Mouse (Mus musculus) limb, embryonic 14.5 days (tissue): Measurements from ENCODE around the gene Selenos. TPM values are rescaled to one million over a fixed set of nuclear protein-coding genes. Genes with fewer than 3 reads are reported as not detected.

Experiments
- ATAC-seq: fragments of 200-750 bp; cut with Nextera tagmentation; 2 replicates; pipeline ENCODE4 v1.8.0; 2017; ENCODE audit warnings: low read depth, moderate number of reproducible peaks, moderate TSS enrichment; ENCODE audit not compliant: low FRiP score
- DNase-seq: peaks from one replicate; pipeline ENCODE4 v3.0.0-alpha.2; 2015; ENCODE audit warnings: low spot score
- H3K27ac ChIP-seq: fragments of 300-500 bp; sonication (generic); replicated peaks from 2 replicates; pipeline ENCODE4 v1.5.1; 2014; ENCODE audit warnings: low read depth, mild to moderate bottlenecking, low read length, moderate library complexity, mixed read lengths
- H3K27me3 ChIP-seq: fragments of 300-500 bp; sonication (generic); 2 replicates; pipeline ENCODE4 v1.6.1; 2014; ENCODE audit warnings: low read length, mixed read lengths; ENCODE audit not compliant: control insufficient read depth, insufficient read depth
- H3K36me3 ChIP-seq: fragments of 300-500 bp; sonication (generic); 2 replicates; pipeline ENCODE4 v1.6.1; 2014; ENCODE audit warnings: mild to moderate bottlenecking, low read length, moderate library complexity, mixed read lengths; ENCODE audit not compliant: control insufficient read depth, insufficient read depth
- H3K4me1 ChIP-seq: fragments of 300-500 bp; sonication (generic); 2 replicates; pipeline ENCODE4 v1.6.1; 2014; ENCODE audit warnings: antibody characterized with exemption, low read length, mixed read lengths; ENCODE audit not compliant: control insufficient read depth, insufficient read depth
- H3K4me2 ChIP-seq: fragments of 300-500 bp; sonication (generic); replicated peaks from 2 replicates; pipeline ENCODE4 v1.6.1; 2014; ENCODE audit warnings: low read depth, mild to moderate bottlenecking, low read length, moderate library complexity; ENCODE audit not compliant: severe bottlenecking
- H3K4me3 ChIP-seq: fragments of 300-500 bp; sonication (generic); replicated peaks from 2 replicates; pipeline ENCODE4 v1.5.1; 2014; ENCODE audit warnings: low read length
- H3K9ac ChIP-seq: fragments of 300-500 bp; sonication (generic); 2 replicates; pipeline ENCODE4 v1.6.1; 2014; ENCODE audit warnings: mild to moderate bottlenecking, low read depth, low read length, moderate library complexity; ENCODE audit not compliant: severe bottlenecking
- H3K9me3 ChIP-seq: fragments of 300-500 bp; sonication (generic); 2 replicates; pipeline ENCODE4 v1.6.1; 2016; ENCODE audit warnings: low read length; ENCODE audit not compliant: control insufficient read depth
- POLR2A ChIP-seq: fragments of 200-500 bp; IDR thresholded peaks from 2 replicates; pipeline ENCODE4 v1.8.0; 2012; ENCODE audit warnings: inconsistent platforms, mild to moderate bottlenecking, moderate library complexity, borderline replicate concordance; ENCODE audit not compliant: insufficient read depth, insufficient read length; ENCODE audit errors: extremely low read depth
- WGBS: fragments of 180-500 bp; shearing (Covaris S2); extraction: QIAGEN DNeasy Blood & Tissue Kit; methylation state at CpG from one replicate; pipeline ENCODE4 v1.1.7; 2014; 5-methylcytosine and 5-hydroxymethylcytosine counted together
- polyA plus RNA-seq, 2 experiments: library from polyadenylated mRNA; depleted of rRNA in 1 of 2; stranded (reverse) in 1 of 2; unstranded in 1 of 2; fragments of >200 nt; fragmentation: Nextera tagmentation in 1 of 2; extraction: Ambion mirVana in 1 of 2; gene quantifications; 2 replicates each; pipeline versions ENCODE4 v1.2.1 to v1.2.3; 2012 to 2014

Gene Selenos
- polyA plus RNA-seq, 2 experiments: 113 to 139 TPM

GRCm38 (mm10) chr7:66088077-66088476, 8.6 kb downstream of the Selenos start:
- TF ChIP-seq POLR2A: no peak
- Histone ChIP-seq H3K27me3 (no peaks in the 10 kb centered on the region), H3K4me3 (no peak overlapping the region), H3K9ac (no peak overlapping the region), H3K36me3 (peaks cover 91% of the 10 kb centered on the region), H3K4me2 (no peak overlapping the region), H3K4me1 (no peaks in the 10 kb centered on the region), H3K27ac (no peak overlapping the region), H3K9me3 (no peaks in the 10 kb centered on the region)
- no peak for ATAC-seq
- WGBS: 90% methylated on average over 2 of the region's 2 CpGs
- no peak for DNase-seq

- no peak for TF ChIP-seq POLR2A
- ATAC-seq (no peak), DNase-seq (no peak)
- no peak overlapping the region for H3K9ac ChIP-seq
- no peak overlapping the region for H3K4me3 ChIP-seq
- H3K27me3 ChIP-seq: no peaks in the 10 kb centered on the region
- WGBS: 88% methylated on average over 11 of the region's 11 CpGs
- no peaks in the 10 kb centered on the region for H3K9me3 ChIP-seq
- H3K4me2 ChIP-seq: no peak overlapping the region
- peaks cover 65% of the 10 kb centered on the region for H3K36me3 ChIP-seq
- no peak overlapping the region for H3K27ac ChIP-seq
- no peaks in the 10 kb centered on the region for H3K4me1 ChIP-seq
Observed at GRCm38 (mm10) chr7:66090676-66091190, 11.3 kb downstream of the Selenos start.

- H3K4me2 ChIP-seq: no peak overlapping the region
- H3K36me3 ChIP-seq: peaks cover 58% of the 10 kb centered on the region
- ATAC-seq (no peak), DNase-seq (no peak)
- WGBS: 85% methylated on average over 7 of the region's 7 CpGs
- no peak for TF ChIP-seq POLR2A
- no peak overlapping the region for H3K4me3 ChIP-seq
- H3K9ac ChIP-seq: no peak overlapping the region
- no peak overlapping the region for H3K27ac ChIP-seq
- H3K27me3 ChIP-seq: no peaks in the 10 kb centered on the region
- no peaks in the 10 kb centered on the region for H3K9me3 ChIP-seq
- no peaks in the 10 kb centered on the region for H3K4me1 ChIP-seq
Observed at GRCm38 (mm10) chr7:66091553-66091952, 12.1 kb downstream of the Selenos start.

GRCm38 (mm10) chr7:66092656-66093055, 13.2 kb downstream of the Selenos start:
- peaks cover 47% of the 10 kb centered on the region for H3K36me3 ChIP-seq
- no peaks in the 10 kb centered on the region for H3K27me3 ChIP-seq
- H3K4me3 ChIP-seq: no peak overlapping the region
- no peak for TF ChIP-seq POLR2A
- H3K4me2 ChIP-seq: no peak overlapping the region
- ATAC-seq (no peak), DNase-seq (no peak)
- H3K27ac ChIP-seq: no peak overlapping the region
- H3K9ac ChIP-seq: no peak overlapping the region
- 91% methylated on average over 8 of the region's 8 CpGs for WGBS
- H3K4me1 ChIP-seq: no peaks in the 10 kb centered on the region
- no peaks in the 10 kb centered on the region for H3K9me3 ChIP-seq

- H3K9ac ChIP-seq: no peak overlapping the region
- no peaks in the 10 kb centered on the region for H3K9me3 ChIP-seq
- H3K36me3 ChIP-seq: peaks cover 33% of the 10 kb centered on the region
- no peak for TF ChIP-seq POLR2A
- DNase-seq: no peak
- WGBS: 68% methylated on average over 5 of the region's 5 CpGs
- H3K4me3 ChIP-seq: no peak overlapping the region
- no peak for ATAC-seq
- H3K27me3 ChIP-seq: no peaks in the 10 kb centered on the region
- H3K27ac ChIP-seq: no peak overlapping the region
- no peak overlapping the region for H3K4me2 ChIP-seq
- no peaks in the 10 kb centered on the region for H3K4me1 ChIP-seq
Observed at GRCm38 (mm10) chr7:66094141-66094540, 14.7 kb downstream of the Selenos start.

GRCm38 (mm10) chr7:66098803-66099202, 19.4 kb downstream of the Selenos start:
- Histone ChIP-seq H3K4me2 (no peak overlapping the region), H3K9me3 (no peaks in the 10 kb centered on the region), H3K4me1 (no peaks in the 10 kb centered on the region), H3K27me3 (no peaks in the 10 kb centered on the region), H3K27ac (no peak overlapping the region), H3K4me3 (no peak overlapping the region), H3K9ac (no peak overlapping the region), H3K36me3 (no peaks in the 10 kb centered on the region)
- DNase-seq (no peak), ATAC-seq (no peak)
- WGBS: 74% methylated on average over 7 of the region's 7 CpGs
- TF ChIP-seq POLR2A: no peak
